Mouse (Mus musculus) kidney, adult 2 months (tissue): ENCODE measurements at regions not wholly inside any gene's neighbourhood (a gene's known extent, or its start where the extent isn't known, plus 50 kb on each side); places are given as distances from the start of the nearest gene placed in this dataset.

Experiments used
- DNase-seq: peaks from one replicate; pipeline ENCODE4 v3.0.0; 2021
- H3K27ac ChIP-seq: fragments of 200-500 bp; 2 replicates; pipeline ENCODE4 v1.5.1; 2012; ENCODE audit warnings: low read depth, low read length, control low read depth, inconsistent platforms; ENCODE audit not compliant: insufficient read depth
- H3K27me3 ChIP-seq: fragments of 200-500 bp; replicated peaks from 2 replicates; pipeline ENCODE4 v1.6.1; 2012; ENCODE audit warnings: mild to moderate bottlenecking, moderate library complexity, low read length, inconsistent platforms; ENCODE audit not compliant: control insufficient read depth, insufficient read depth
- H3K36me3 ChIP-seq: fragments of 200-500 bp; 2 replicates; pipeline ENCODE4 v1.6.1; 2012; ENCODE audit warnings: mild to moderate bottlenecking, moderate library complexity, low read length, inconsistent platforms; ENCODE audit not compliant: control insufficient read depth, insufficient read depth
- H3K4me1 ChIP-seq: fragments of 200-500 bp; 2 replicates; pipeline ENCODE4 v1.6.1; 2011; ENCODE audit warnings: low read length; ENCODE audit not compliant: control insufficient read depth, insufficient read depth
- H3K4me3 ChIP-seq: fragments of 200-500 bp; 2 replicates; pipeline ENCODE4 v1.5.1; 2011; ENCODE audit warnings: mild to moderate bottlenecking, low read depth, low read length, control low read depth; ENCODE audit not compliant: insufficient read depth
- CTCF ChIP-seq: fragments of 200-500 bp; conservative IDR thresholded peaks from 2 replicates; pipeline ENCODE4 v1.5.1; 2011; ENCODE audit warnings: low read depth, mild to moderate bottlenecking, control low read depth, low read length, moderate library complexity, mixed read lengths; ENCODE audit not compliant: insufficient read depth, insufficient read length
- POLR2A ChIP-seq: fragments of 200-500 bp; IDR thresholded peaks from one replicate; pipeline ENCODE4 v1.6.1; 2011; ENCODE audit warnings: low read depth, low read length, control low read depth
- WGBS: fragments of 180-500 bp; shearing (Covaris S2); methylation state at CpG from one replicate; pipeline ENCODE4 v1.1.7; 2018; 5-methylcytosine and 5-hydroxymethylcytosine counted together

DNA sequence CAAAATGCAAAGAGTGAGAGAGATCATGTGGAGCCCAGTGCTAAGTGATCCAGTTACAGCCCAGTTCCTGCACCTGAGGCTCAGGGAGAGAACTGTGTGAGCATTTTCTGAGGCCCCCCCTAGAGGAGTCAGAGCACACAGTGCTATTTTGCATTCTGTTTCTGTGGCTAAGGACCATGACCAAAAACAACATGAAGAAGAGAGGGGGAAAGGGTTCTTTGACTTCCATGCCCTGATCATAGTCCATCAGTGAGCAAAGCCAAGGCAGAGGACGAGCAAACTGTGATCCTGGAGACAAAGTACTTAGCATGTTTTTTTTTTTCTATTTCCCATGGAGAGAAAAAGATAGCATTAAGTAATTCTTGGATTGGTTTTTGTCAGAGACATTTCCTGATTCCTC, 314.5 kb upstream of the Fam241a start:
- no peaks in the 10 kb centered on the region for H3K27me3 ChIP-seq
- DNase-seq = peak; percentile 88
- no peaks in the 10 kb centered on the region for H3K36me3 ChIP-seq
- H3K4me3 ChIP-seq = no peak overlapping the region
- TF ChIP-seq CTCF (no peak), POLR2A (no peak)
- H3K27ac ChIP-seq = peak overlapping the region; percentile 69
- H3K4me1 ChIP-seq = peaks cover 13% of the 10 kb centered on the region; the same call in 1 of the 2 replicates
- WGBS = 14% methylated on average over 1 of the region's 1 CpGs

DNA sequence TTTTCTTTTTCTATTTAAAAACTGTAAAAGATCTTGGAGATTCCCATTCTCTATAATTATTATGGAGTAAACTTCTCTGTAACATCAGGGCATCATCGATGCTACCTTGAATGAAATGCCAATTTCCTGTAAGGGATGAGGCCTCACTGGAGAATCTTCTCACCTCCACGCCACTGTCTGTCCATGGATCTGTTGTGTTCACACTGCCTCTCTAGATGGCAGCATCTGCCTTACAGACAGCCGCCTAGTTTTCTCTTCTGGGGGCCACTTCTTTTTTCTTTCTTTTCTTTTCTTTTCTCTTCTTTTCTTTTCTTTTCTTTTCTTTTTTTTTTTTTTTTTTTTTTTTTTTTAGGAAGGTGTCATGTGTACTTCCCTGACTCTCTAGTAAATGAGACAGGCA, 310.8 kb upstream of the Fam241a start:
- peak; percentile 48 for DNase-seq
- H3K4me3 ChIP-seq = no peak overlapping the region
- H3K36me3 ChIP-seq = no peaks in the 10 kb centered on the region
- H3K27ac ChIP-seq = no peak overlapping the region
- TF ChIP-seq CTCF (no peak; the same call in 1 of the 2 replicates), POLR2A (no peak)
- 58% methylated on average over 3 of the region's 3 CpGs for WGBS
- no peaks in the 10 kb centered on the region for H3K27me3 ChIP-seq
- peaks cover 5% of the 10 kb centered on the region; the same call in 1 of the 2 replicates for H3K4me1 ChIP-seq

DNA sequence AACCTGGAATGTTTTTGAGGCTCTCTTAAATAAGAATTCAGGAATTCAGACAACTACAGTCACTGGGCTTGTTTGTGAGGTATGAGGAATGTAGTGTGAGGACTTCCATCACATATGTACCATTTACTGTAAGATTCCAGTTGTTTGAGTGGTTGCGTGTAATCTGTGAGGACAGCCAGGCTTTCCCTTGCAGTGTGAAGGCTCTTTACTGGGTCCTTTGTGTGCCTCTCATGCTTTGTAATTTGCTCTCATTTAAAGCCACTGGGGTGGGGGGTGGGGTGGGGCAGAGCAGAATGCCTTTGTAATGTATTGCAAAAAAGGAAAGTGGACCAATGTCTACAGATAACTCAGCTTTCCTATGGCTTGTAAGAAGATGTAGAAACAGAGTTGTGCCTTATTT, 310.4 kb upstream of the Fam241a start:
- Histone ChIP-seq H3K27me3 (no peaks in the 10 kb centered on the region), H3K36me3 (no peaks in the 10 kb centered on the region), H3K4me1 (peaks cover 5% of the 10 kb centered on the region; the same call in 1 of the 2 replicates), H3K4me3 (no peak overlapping the region), H3K27ac (no peak overlapping the region)
- TF ChIP-seq POLR2A (no peak), CTCF (no peak)
- DNase-seq = no peak
- WGBS = 100% methylated on average over 1 of the region's 1 CpGs

DNA sequence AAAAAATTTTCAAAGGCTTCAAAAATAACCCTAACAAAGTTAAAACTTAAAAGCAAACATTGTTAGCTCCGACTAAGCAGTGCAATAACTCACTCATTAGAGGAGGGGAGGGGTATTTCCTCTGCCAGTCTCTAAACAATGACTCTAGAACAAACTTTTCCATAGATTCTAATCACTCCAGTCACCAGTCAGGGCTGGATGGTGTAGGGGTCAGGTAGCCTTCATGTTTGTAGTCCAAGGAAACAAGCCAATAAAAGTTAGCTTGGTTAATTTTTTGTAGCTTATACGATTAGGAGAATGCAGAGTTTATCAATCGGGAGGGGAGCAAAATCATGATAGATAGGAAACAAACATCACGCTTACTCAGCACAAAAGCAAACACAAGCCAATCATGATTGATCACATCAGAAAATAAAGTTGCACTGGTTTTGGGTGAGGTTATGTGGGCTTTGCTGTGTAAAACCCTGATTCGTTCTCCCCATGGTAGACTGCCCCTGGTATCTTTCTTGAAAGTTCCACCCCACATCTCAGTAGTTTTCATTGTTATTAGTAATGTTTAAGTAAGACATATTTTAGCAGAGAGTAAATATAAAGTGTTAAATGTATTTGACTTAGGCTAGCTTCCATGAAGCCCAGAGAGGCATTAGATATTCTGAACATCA, 304.6 kb upstream of the Fam241a start:
- Histone ChIP-seq H3K4me3 (no peak overlapping the region), H3K27ac (no peak overlapping the region), H3K4me1 (no peaks in the 10 kb centered on the region), H3K27me3 (no peaks in the 10 kb centered on the region), H3K36me3 (no peaks in the 10 kb centered on the region)
- no peak for TF ChIP-seq POLR2A
- TF ChIP-seq CTCF = no peak
- WGBS = 50% methylated on average over 5 of the region's 5 CpGs
- no peak for DNase-seq

DNA sequence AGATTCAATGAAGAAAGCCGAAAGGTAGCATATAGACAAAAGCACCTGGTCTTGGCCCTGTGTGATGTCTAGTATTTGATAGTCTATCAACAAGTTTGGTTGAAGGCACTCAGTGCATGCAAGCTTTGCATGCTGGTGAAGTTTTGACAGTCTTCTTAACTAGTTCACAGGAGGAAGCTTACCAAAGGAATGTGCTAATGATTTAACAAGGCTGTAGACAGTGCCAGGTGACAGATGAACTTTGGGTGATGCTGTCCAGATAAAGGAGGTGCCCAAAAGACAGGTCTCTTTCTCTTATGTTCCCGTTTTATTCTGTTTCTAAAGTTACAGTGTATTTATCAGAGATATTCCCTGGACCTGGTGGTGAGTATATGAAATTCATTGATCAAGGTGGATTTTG, 303.3 kb upstream of the Fam241a start:
- no peak for TF ChIP-seq POLR2A
- no peak for TF ChIP-seq CTCF
- no peaks in the 10 kb centered on the region for H3K36me3 ChIP-seq
- 73% methylated on average over 2 of the region's 2 CpGs for WGBS
- DNase-seq = peak; percentile 66
- no peak overlapping the region for H3K27ac ChIP-seq
- no peaks in the 10 kb centered on the region for H3K4me1 ChIP-seq
- no peak overlapping the region for H3K4me3 ChIP-seq
- no peaks in the 10 kb centered on the region for H3K27me3 ChIP-seq

DNA sequence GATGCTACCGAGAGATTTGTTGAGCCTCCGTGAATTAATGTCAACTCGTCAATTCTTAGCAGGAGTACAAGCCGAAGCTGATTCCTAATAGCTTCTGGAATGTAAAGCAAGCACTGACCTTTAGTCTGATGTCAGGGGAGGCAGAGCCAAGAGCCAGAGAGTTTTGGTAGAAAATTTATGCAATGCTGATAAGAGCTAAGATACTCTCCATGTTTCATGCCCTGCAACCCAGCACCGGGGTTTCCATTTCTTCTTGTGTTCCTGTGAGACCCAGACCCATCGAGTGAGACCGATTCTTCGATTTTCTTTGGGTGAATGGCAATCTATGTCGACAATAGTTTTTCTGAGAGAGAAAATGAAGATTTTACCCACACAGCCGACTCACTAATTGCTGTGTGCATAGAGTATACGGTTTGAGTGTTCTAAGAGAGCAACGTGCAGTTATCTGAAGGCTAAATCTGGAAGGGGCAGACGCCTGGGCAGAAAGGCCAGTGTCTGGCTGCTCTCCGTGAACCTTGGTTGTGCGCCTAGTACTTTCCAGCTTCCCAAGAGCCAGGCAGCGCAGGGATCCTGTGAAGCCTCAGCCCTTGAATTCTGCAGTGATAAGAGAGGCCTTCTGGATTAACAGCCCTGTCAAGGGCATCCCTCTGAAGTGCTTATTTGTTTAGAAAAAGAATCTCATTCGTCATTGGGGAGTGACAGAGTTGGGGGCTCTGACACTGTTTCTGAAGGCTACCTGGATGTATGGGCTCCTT, 296.1 kb upstream of the Fam241a start:
- 65% methylated on average over 17 of the region's 17 CpGs for WGBS

DNA sequence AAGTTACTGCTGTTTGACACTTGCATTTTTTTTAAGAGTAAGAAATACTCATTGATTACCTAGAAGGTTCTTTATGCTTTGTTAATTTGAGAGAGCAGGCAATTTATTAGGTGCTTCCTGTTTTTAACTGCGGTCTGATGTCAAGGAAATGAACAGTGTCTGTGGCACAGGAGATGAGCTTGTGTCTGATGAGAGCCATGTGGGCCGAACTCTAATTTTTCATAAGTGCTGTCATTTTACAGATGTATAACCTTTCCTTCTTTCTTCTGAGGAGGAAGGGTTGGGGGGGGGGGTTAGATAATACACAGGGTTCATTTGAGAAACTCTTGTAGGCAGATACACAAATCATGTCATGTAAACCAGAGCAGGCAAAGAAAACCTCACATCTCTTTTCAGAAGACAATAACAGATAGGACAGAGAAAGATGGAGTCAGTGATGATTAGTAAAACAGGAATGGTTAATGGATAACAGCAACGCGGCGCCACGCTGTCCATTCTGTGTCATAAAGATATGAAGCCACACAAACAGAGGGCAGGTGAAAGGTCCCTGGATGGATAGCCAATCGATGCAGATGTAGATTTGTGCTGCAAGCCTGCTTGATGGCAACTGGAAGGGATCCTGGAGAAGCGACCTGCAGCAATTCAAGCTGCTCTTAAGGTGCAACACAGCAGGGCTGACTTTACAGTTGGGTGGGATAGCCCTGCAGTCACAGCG, 291.4 kb upstream of the Fam241a start:
- H3K4me3 ChIP-seq = no peak overlapping the region
- no peaks in the 10 kb centered on the region for H3K27me3 ChIP-seq
- no peak for DNase-seq
- no peak overlapping the region for H3K27ac ChIP-seq
- 65% methylated on average over 9 of the region's 9 CpGs for whole genome bisulfite sequencing
- H3K4me1 ChIP-seq = no peaks in the 10 kb centered on the region
- H3K36me3 ChIP-seq = no peaks in the 10 kb centered on the region
- TF ChIP-seq POLR2A (no peak), CTCF (no peak)

More for the DNA sequence above, 296.1 kb upstream of the Fam241a start:
- Histone ChIP-seq H3K27me3 (no peaks in the 10 kb centered on the region), H3K27ac (no peak overlapping the region), H3K36me3 (no peaks in the 10 kb centered on the region), H3K4me1 (no peaks in the 10 kb centered on the region), H3K4me3 (no peak overlapping the region)
- DNase-seq = no peak
- TF ChIP-seq CTCF (no peak), POLR2A (no peak)
